Mouse (Mus musculus): ENCODE measurements around the gene Slc5a3. TPM values are rescaled to one million over a fixed set of nuclear protein-coding genes. Genes with fewer than 3 reads are reported as not detected.
"Not testable (repeated sequence)": the region's sequence is repeated elsewhere in the genome, so short reads cannot be mapped to it uniquely, and the experiment has no call there.

Gene Slc5a3
- polyA plus RNA-seq, 1 experiment from 2014 or later = 12.1 TPM

GRCm38 (mm10) chr16:92083771-92084453 lies 25.8 kb downstream of the Slc5a3 start:
- H3K4me2 ChIP-seq (ENCODE audit: low read depth, low read length) = no peak overlapping the region
- ATAC-seq (ENCODE audit: low read depth) = no peak
- no peak overlapping the region for H3K4me3 ChIP-seq (ENCODE audit: low read depth, low read length)
- H3K27me3 ChIP-seq (replicated peaks; ENCODE audit: control insufficient read depth, insufficient read depth, low read length) = no peaks in the 10 kb centered on the region
- peaks cover 15% of the 10 kb centered on the region; the same call in 1 of the 2 replicates for H3K36me3 ChIP-seq (ENCODE audit: control insufficient read depth, insufficient read depth, low read length)
- H3K9me3 ChIP-seq (ENCODE audit: control insufficient read depth, low read length) = no peaks in the 10 kb centered on the region
- no peak overlapping the region for H3K27ac ChIP-seq (replicated peaks; ENCODE audit: low read depth, low read length)
- H3K9ac ChIP-seq (ENCODE audit: low read depth, low read length) = no peak overlapping the region
- DNase-seq (ENCODE audit: low spot score) = no peak
- H3K4me1 ChIP-seq (ENCODE audit: control insufficient read depth, insufficient read depth, low read length) = no peaks in the 10 kb centered on the region
- WGBS = 75% methylated on average over 10 of the region's 10 CpGs

- WGBS = 56% methylated on average over 3 of the region's 3 CpGs
- H3K27me3 ChIP-seq (replicated peaks; ENCODE audit: control insufficient read depth, insufficient read depth, low read length) = no peaks in the 10 kb centered on the region
- H3K27ac ChIP-seq (replicated peaks; ENCODE audit: low read depth, low read length) = no peak overlapping the region
- H3K4me1 ChIP-seq (ENCODE audit: control insufficient read depth, insufficient read depth, low read length) = no peaks in the 10 kb centered on the region
- H3K9ac ChIP-seq (ENCODE audit: low read depth, low read length) = no peak overlapping the region
- no peaks in the 10 kb centered on the region for H3K9me3 ChIP-seq (ENCODE audit: control insufficient read depth, low read length)
- no peak overlapping the region for H3K4me2 ChIP-seq (ENCODE audit: low read depth, low read length)
- DNase-seq (ENCODE audit: low spot score) (no peak), ATAC-seq (ENCODE audit: low read depth) (no peak)
- no peak overlapping the region for H3K4me3 ChIP-seq (ENCODE audit: low read depth, low read length)
- no peaks in the 10 kb centered on the region for H3K36me3 ChIP-seq (ENCODE audit: control insufficient read depth, insufficient read depth, low read length)
Observed at GRCm38 (mm10) chr16:92089225-92089624, 31.1 kb downstream of the Slc5a3 start.

DNA sequence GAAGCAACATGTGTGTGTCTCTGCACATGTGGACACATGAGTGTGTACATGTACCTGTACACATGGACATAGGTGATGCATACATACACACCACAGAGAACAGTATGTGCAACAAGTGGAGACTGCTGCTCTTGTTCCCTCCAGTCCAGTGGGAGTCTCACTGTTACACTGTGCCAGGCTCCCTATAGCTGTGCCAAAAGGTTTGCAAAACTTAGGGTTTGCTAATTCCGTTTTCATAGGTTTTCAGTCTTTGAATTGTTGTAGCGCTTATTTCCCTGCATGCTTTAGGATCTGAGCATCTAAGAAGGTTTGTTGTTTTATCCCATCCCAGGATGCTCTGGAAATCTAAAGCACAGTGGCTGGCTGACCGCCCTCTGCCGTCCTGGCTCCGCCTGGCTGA lies 33.8 kb downstream of the Slc5a3 start:
- Histone ChIP-seq H3K27me3 (replicated peaks; ENCODE audit: control insufficient read depth, insufficient read depth, low read length) (no peaks in the 10 kb centered on the region), H3K9me3 (ENCODE audit: control insufficient read depth, low read length) (no peaks in the 10 kb centered on the region), H3K4me1 (ENCODE audit: control insufficient read depth, insufficient read depth, low read length) (no peaks in the 10 kb centered on the region), H3K9ac (ENCODE audit: low read depth, low read length) (no peak overlapping the region), H3K4me3 (ENCODE audit: low read depth, low read length) (no peak overlapping the region), H3K4me2 (ENCODE audit: low read depth, low read length) (no peak overlapping the region), H3K27ac (replicated peaks; ENCODE audit: low read depth, low read length) (no peak overlapping the region), H3K36me3 (ENCODE audit: control insufficient read depth, insufficient read depth, low read length) (no peaks in the 10 kb centered on the region)
- WGBS = 87% methylated on average over 5 of the region's 5 CpGs
- ATAC-seq (ENCODE audit: low read depth) (no peak), DNase-seq (ENCODE audit: low spot score) (no peak)

DNA sequence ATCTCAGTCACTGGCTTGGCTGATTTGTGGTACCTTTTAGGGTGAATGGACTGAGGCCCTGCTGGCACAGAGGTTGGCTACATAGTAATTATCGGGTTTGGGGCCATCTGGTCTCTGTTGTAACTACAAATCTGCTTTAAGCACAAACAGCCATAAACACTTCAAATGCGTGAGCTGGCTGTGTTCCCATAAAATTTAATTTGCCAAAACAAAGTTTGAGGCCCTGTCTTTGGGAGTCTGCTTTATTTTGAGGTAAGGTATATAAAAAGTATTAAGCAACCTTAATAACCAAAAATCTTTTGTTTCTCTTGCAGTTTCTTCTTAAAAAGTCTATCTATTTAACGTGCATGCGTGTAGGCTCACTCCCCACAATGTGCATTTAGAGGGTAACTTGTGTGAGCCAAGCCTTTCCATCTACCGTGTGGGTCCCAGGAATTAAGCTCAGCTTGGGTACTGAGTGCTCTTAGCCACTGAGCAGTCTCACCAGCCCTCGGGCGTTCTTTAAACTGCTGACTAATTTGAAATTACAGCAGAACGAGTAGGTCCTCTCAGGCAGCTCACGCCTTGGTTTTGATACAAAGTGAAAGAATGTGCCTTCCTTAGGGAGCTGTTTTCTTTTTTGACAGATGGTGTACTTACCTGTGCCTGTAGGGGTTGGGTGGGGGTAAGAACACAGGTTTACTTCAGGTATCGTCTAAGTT lies 40.4 kb downstream of the Slc5a3 start:
- peaks cover 11% of the 10 kb centered on the region; the same call in 1 of the 2 replicates for H3K4me1 ChIP-seq (ENCODE audit: control insufficient read depth, insufficient read depth, low read length)
- H3K9ac ChIP-seq (ENCODE audit: low read depth, low read length) = no peak overlapping the region
- H3K4me2 ChIP-seq (ENCODE audit: low read depth, low read length) = no peak overlapping the region
- no peak overlapping the region for H3K4me3 ChIP-seq (ENCODE audit: low read depth, low read length)
- peak; percentile 55; the same call in 1 of the 2 replicates for ATAC-seq (ENCODE audit: low read depth)
- WGBS = 60% methylated on average over 10 of the region's 10 CpGs
- DNase-seq (ENCODE audit: low spot score) = peak; percentile 62
- H3K9me3 ChIP-seq (ENCODE audit: control insufficient read depth, low read length) = no peaks in the 10 kb centered on the region
- H3K27me3 ChIP-seq (replicated peaks; ENCODE audit: control insufficient read depth, insufficient read depth, low read length) = no peaks in the 10 kb centered on the region
- H3K36me3 ChIP-seq (ENCODE audit: control insufficient read depth, insufficient read depth, low read length) = peaks cover 14% of the 10 kb centered on the region; the same call in 1 of the 2 replicates
- no peak overlapping the region; the same call in 1 of the 2 replicates for H3K27ac ChIP-seq (replicated peaks; ENCODE audit: low read depth, low read length)

- Histone ChIP-seq H3K9ac (ENCODE audit: low read depth, low read length) (no peak overlapping the region), H3K27me3 (replicated peaks; ENCODE audit: control insufficient read depth, insufficient read depth, low read length) (no peaks in the 10 kb centered on the region), H3K27ac (replicated peaks; ENCODE audit: low read depth, low read length) (no peak overlapping the region), H3K4me2 (ENCODE audit: low read depth, low read length) (no peak overlapping the region), H3K9me3 (ENCODE audit: control insufficient read depth, low read length) (no peaks in the 10 kb centered on the region), H3K36me3 (ENCODE audit: control insufficient read depth, insufficient read depth, low read length) (peaks cover 14% of the 10 kb centered on the region; the same call in 1 of the 2 replicates), H3K4me1 (ENCODE audit: control insufficient read depth, insufficient read depth, low read length) (peaks cover 15% of the 10 kb centered on the region; the same call in 1 of the 2 replicates), H3K4me3 (ENCODE audit: low read depth, low read length) (no peak overlapping the region)
- ATAC-seq (ENCODE audit: low read depth) = no peak
- WGBS = 77% methylated on average over 16 of the region's 16 CpGs
- no peak for DNase-seq (ENCODE audit: low spot score)
Observed at GRCm38 (mm10) chr16:92099598-92099997, 41.5 kb downstream of the Slc5a3 start.

GRCm38 (mm10) chr16:92100111-92100510 lies 42.0 kb downstream of the Slc5a3 start:
- WGBS = 75% methylated on average over 4 of the region's 4 CpGs
- Histone ChIP-seq H3K36me3 (ENCODE audit: control insufficient read depth, insufficient read depth, low read length) (peaks cover 14% of the 10 kb centered on the region; the same call in 1 of the 2 replicates), H3K9ac (ENCODE audit: low read depth, low read length) (no peak overlapping the region)

DNA sequence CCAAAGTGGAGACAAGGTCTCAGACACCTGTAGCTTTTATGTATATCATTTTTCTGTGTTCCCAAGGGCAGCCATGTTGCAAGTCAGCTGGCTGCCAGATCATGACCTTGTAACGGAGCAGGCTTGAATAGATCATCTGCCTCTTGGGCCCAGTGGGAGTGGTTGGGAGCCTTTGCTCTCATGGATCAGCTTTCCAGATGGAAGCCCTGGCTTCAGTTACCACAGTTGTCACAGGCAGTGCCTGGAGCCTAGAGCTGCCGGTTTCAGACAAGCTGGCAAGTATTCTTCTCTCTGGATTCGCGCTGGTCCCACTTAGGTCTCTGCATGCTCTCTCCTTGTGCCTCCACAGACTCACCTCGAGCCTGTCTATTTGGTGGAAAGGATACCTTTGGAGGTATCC lies 44.0 kb downstream of the Slc5a3 start:
- Histone ChIP-seq H3K4me1 (ENCODE audit: control insufficient read depth, insufficient read depth, low read length) (peaks cover 15% of the 10 kb centered on the region; the same call in 1 of the 2 replicates), H3K9ac (ENCODE audit: low read depth, low read length) (no peak overlapping the region), H3K4me3 (ENCODE audit: low read depth, low read length) (no peak overlapping the region), H3K27me3 (replicated peaks; ENCODE audit: control insufficient read depth, insufficient read depth, low read length) (no peaks in the 10 kb centered on the region), H3K9me3 (ENCODE audit: control insufficient read depth, low read length) (no peaks in the 10 kb centered on the region), H3K36me3 (ENCODE audit: control insufficient read depth, insufficient read depth, low read length) (peaks cover 14% of the 10 kb centered on the region; the same call in 1 of the 2 replicates), H3K4me2 (ENCODE audit: low read depth, low read length) (no peak overlapping the region), H3K27ac (replicated peaks; ENCODE audit: low read depth, low read length) (no peak overlapping the region)
- DNase-seq (ENCODE audit: low spot score) (peak; percentile 48), ATAC-seq (ENCODE audit: low read depth) (no peak)
- WGBS = 70% methylated on average over 5 of the region's 5 CpGs

More at GRCm38 (mm10) chr16:92100111-92100510, 42.0 kb downstream of the Slc5a3 start:
- H3K4me3 ChIP-seq (ENCODE audit: low read depth, low read length) = no peak overlapping the region
- ATAC-seq (ENCODE audit: low read depth) = 0 out of 2 replicates have a peak, but pooled peaks have one; percentile 17
- no peak overlapping the region for H3K27ac ChIP-seq (replicated peaks; ENCODE audit: low read depth, low read length)
- no peaks in the 10 kb centered on the region for H3K9me3 ChIP-seq (ENCODE audit: control insufficient read depth, low read length)
- no peak overlapping the region for H3K4me2 ChIP-seq (ENCODE audit: low read depth, low read length)
- no peak for DNase-seq (ENCODE audit: low spot score)
- no peaks in the 10 kb centered on the region for H3K27me3 ChIP-seq (replicated peaks; ENCODE audit: control insufficient read depth, insufficient read depth, low read length)
- H3K4me1 ChIP-seq (ENCODE audit: control insufficient read depth, insufficient read depth, low read length) = peaks cover 15% of the 10 kb centered on the region; the same call in 1 of the 2 replicates

DNA sequence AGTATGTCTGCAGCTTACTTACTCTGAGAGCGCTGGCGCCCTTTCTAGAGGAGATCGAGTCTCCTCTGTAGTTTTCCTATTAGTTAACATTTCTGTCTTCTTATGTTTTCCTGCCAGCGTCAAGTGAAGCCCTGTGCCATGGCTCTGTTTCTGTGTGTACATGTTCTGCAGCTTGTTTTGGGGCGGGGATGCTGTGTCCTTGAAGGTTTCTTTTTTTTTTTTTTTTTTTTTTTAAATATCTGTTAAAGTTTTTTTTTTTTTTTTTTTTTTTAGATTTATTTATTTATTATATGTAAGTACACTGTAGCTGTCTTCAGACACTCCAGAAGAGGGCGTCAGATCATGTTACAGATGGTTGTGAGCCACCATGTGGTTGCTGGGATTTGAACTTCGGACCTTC lies 44.8 kb downstream of the Slc5a3 start:
- not testable (repeated sequence) for H3K4me3 ChIP-seq (ENCODE audit: low read depth, low read length); ATAC-seq (ENCODE audit: low read depth); H3K27me3 ChIP-seq (replicated peaks; ENCODE audit: control insufficient read depth, insufficient read depth, low read length); H3K27ac ChIP-seq (replicated peaks; ENCODE audit: low read depth, low read length); DNase-seq (ENCODE audit: low spot score); H3K4me2 ChIP-seq (ENCODE audit: low read depth, low read length); H3K9me3 ChIP-seq (ENCODE audit: control insufficient read depth, low read length); H3K9ac ChIP-seq (ENCODE audit: low read depth, low read length)
- H3K36me3 ChIP-seq (ENCODE audit: control insufficient read depth, insufficient read depth, low read length) = peaks cover 14% of the 10 kb centered on the region; the same call in 1 of the 2 replicates
- H3K4me1 ChIP-seq (ENCODE audit: control insufficient read depth, insufficient read depth, low read length) = peaks cover 15% of the 10 kb centered on the region; the same call in 1 of the 2 replicates
- 95% methylated on average over 6 of the region's 7 CpGs for WGBS

Measured in embryonic facial prominence, embryonic 14.5 days (tissue).